Comparison of ENCODE assay signal across 9 mouse cellular contexts in the genomic region with DNA sequence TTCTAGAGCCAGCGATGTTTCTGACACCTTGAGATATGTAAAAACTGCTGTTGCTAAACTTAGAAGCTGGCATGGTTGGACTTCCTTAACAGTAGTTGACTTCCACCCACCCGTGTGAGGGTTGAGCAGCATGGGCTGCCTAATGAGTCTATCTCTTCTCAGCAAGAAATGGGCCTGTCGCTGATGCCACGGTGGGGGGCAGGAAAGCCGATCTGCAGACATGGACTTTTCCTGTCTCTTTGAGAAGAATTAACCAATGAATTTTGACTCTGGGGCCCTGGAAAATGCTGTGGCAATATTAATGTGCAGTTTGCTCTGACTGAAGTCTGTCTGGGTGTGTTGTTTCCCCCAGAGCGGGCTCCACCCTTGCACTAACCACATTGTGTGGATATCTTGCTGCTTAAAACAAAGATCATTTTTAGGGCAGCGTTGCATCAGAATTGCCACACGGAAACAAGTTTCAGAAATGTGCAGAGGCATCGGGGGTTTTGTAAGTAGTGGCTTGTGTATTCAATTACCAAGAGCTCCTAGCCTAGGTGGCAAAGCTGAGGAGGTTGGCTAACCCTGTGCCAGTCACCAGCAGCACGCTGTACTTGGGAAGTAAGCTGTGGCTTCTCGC. TPM values are rescaled to one million over a fixed set of nuclear protein-coding genes. Genes with fewer than 3 reads are reported as not detected.
DNase-seq lines count a peak whose midpoint lies in the region; ATAC-seq and TF ChIP-seq lines count a peak whose summit lies in the region.
"Had no signal": no experiment of that assay in that cellular context is flagged by ENCODE, and none has a peak within 500 bp of the region (broad histone marks: within the 10 kb centered on the region; RNA-seq: fewer than 3 reads in every experiment).

No protein-coding gene starts in this region.

- DNase-seq in 3T3-L1 (ENCODE audit: low read depth, low spot score) (peak; percentile 44), 416B (ENCODE audit: low read depth) (peak; percentile 95)
- peak; percentile 65 for DNase-seq in liver, postnatal 0 days
- peak in 1 of 2 experiments; percentile 63 for DNase-seq in spleen, adult 2 months (ENCODE audit: low read depth in 1 of 2, low spot score in 2 of 2)
- no peak for DNase-seq in urinary bladder, postnatal 10 days (ENCODE audit: low spot score)
- no peak for DNase-seq in forebrain, embryonic 14.5 days (ENCODE audit: low spot score)

- peaks cover 41% of the 10 kb centered on the region for H3K4me1 ChIP-seq in liver, postnatal 0 days (ENCODE audit: insufficient read depth)
- peaks cover 19% of the 10 kb centered on the region for H3K4me1 ChIP-seq in spleen, adult 2 months (ENCODE audit: control insufficient read depth, insufficient read depth, insufficient read length)
- peaks cover 9% of the 10 kb centered on the region; the same call in 1 of the 2 replicates for H3K4me1 ChIP-seq in forebrain, embryonic 14.5 days (ENCODE audit: control insufficient read depth, insufficient read depth, low read length)

- ATAC-seq in erythroid progenitor cell, adult 5-6 weeks (replicated peaks; ENCODE audit: low FRiP score, poor library complexity, severe bottlenecking) = peak; percentile 78
- peak; percentile 71 for ATAC-seq in liver, postnatal 0 days
- ATAC-seq in forebrain, embryonic 14.5 days = no peak

- peak overlapping the region; percentile 18; the same call in 1 of the 2 replicates for H3K4me3 ChIP-seq in liver, postnatal 0 days (ENCODE audit: low read depth, low read length)
- peak overlapping the region; percentile 52 for H3K4me3 ChIP-seq in spleen, adult 2 months (ENCODE audit: extremely low read depth, insufficient read depth, insufficient read length)
- H3K4me3 ChIP-seq in forebrain, embryonic 14.5 days (ENCODE audit: low read depth, low read length) = no peak overlapping the region
- H3K4me3 ChIP-seq: embryonic facial prominence, embryonic 12.5 days; neural tube, embryonic 12.5 days had no signal

- H3K9ac ChIP-seq in liver, postnatal 0 days (replicated peaks) = peak overlapping the region; percentile 17
- no peak overlapping the region for H3K9ac ChIP-seq in forebrain, embryonic 14.5 days (ENCODE audit: low read length)
- H3K9ac ChIP-seq: embryonic facial prominence, embryonic 12.5 days; neural tube, embryonic 12.5 days had no signal

- TF ChIP-seq EP300 in liver, postnatal 0 days (IDR thresholded peaks at IDR 0.05; ENCODE audit: low read depth) = peak; percentile 55

- TF ChIP-seq POLR2A in spleen, adult 2 months (IDR thresholded peaks at IDR 0.05; ENCODE audit: low read depth, low read length) = no peak; the same call in 1 of the 2 replicates

- H3K27me3 ChIP-seq in liver, postnatal 0 days (ENCODE audit: insufficient read depth, low read length) = no peaks in the 10 kb centered on the region
- no peaks in the 10 kb centered on the region for H3K27me3 ChIP-seq in spleen, adult 2 months (ENCODE audit: control insufficient read depth, insufficient read depth, low read length)
- no peaks in the 10 kb centered on the region for H3K27me3 ChIP-seq in forebrain, embryonic 14.5 days (replicated peaks; ENCODE audit: control insufficient read depth, insufficient read depth, low read length)
- H3K27me3 ChIP-seq: embryonic facial prominence, embryonic 12.5 days; neural tube, embryonic 12.5 days had no signal

- no peaks in the 10 kb centered on the region for H3K9me3 ChIP-seq in liver, postnatal 0 days (ENCODE audit: low read length)
- no peaks in the 10 kb centered on the region for H3K9me3 ChIP-seq in forebrain, embryonic 14.5 days (replicated peaks; ENCODE audit: control insufficient read depth, low read length)
- H3K9me3 ChIP-seq: embryonic facial prominence, embryonic 12.5 days; neural tube, embryonic 12.5 days had no signal

- H3K4me2 ChIP-seq in liver, postnatal 0 days (ENCODE audit: low read depth, low read length) = peak overlapping the region; percentile 59
- H3K4me2 ChIP-seq in forebrain, embryonic 14.5 days (ENCODE audit: low read length) = no peak overlapping the region
- H3K4me2 ChIP-seq: embryonic facial prominence, embryonic 12.5 days; neural tube, embryonic 12.5 days had no signal

- H3K36me3 ChIP-seq in liver, postnatal 0 days (replicated peaks; ENCODE audit: insufficient read depth, low read length) = no peaks in the 10 kb centered on the region
- peaks cover 5% of the 10 kb centered on the region; the same call in 1 of the 2 replicates for H3K36me3 ChIP-seq in spleen, adult 2 months (ENCODE audit: control insufficient read depth, insufficient read depth, low read length)
- H3K36me3 ChIP-seq in forebrain, embryonic 14.5 days (ENCODE audit: control insufficient read depth, insufficient read depth, low read length) = no peaks in the 10 kb centered on the region
- H3K36me3 ChIP-seq: embryonic facial prominence, embryonic 12.5 days; neural tube, embryonic 12.5 days had no signal

- H3K27ac ChIP-seq in liver, postnatal 0 days (ENCODE audit: low read depth) = peak overlapping the region; percentile 88
- peak overlapping the region; percentile 89 for H3K27ac ChIP-seq in spleen, adult 2 months (ENCODE audit: insufficient read depth, low read length)
- no peak overlapping the region for H3K27ac ChIP-seq in forebrain, embryonic 14.5 days (ENCODE audit: low read depth, low read length)
- H3K27ac ChIP-seq: embryonic facial prominence, embryonic 12.5 days; neural tube, embryonic 12.5 days had no signal

- no peak for TF ChIP-seq CTCF in liver, postnatal 0 days (IDR thresholded peaks at IDR 0.05; ENCODE audit: low read depth)
- no peak for TF ChIP-seq CTCF in spleen, adult 2 months (IDR thresholded peaks at IDR 0.05; ENCODE audit: extremely low read depth, insufficient read depth, insufficient read length, insufficient replicate concordance)

- WGBS in liver, postnatal 0 days (ENCODE audit: insufficient replicate concordance) = 24% methylated on average over 11 of the region's 11 CpGs
- WGBS in spleen, adult 2 months = 4% methylated on average over 11 of the region's 11 CpGs
- WGBS in forebrain, embryonic 14.5 days = 57% methylated on average over 11 of the region's 11 CpGs

RNA-seq across cellular contexts. Expression of a gene that starts 53.8 kb away (rescaled TPM):
- total RNA-seq in erythroid progenitor cell, adult 5-6 weeks (2015; ENCODE audit: low replicate concordance) = 24.9 and 26.4 TPM in 2 replicates
- 10.1 and 24.5 TPM in 2 replicates for total RNA-seq in erythroid progenitor cell, adult 5-6 weeks (2017; ENCODE audit: low replicate concordance)
- 17.5 and 21.4 TPM in 2 replicates for polyA plus RNA-seq in liver, postnatal 0 days (2015; fragmentation: Nextera tagmentation; extraction: Ambion mirVana)
- 40.6 and 45.1 TPM in 2 replicates for polyA plus RNA-seq in spleen, adult 2 months (2012; rRNA removed)
- polyA plus RNA-seq in forebrain, embryonic 14.5 days (2014; fragmentation: Nextera tagmentation; extraction: Ambion mirVana) = 25.2 and 32.6 TPM in 2 replicates

Comparison
In these comparisons a context has a peak if more than half of its experiments do, and no peak if none do; other contexts are left out.
1. DNase-seq: peak in 3T3-L1 (single experiment), 416B (single experiment) and liver, postnatal 0 days (single experiment); none in urinary bladder, postnatal 10 days (single experiment) and forebrain, embryonic 14.5 days (single experiment).